Mouse (Mus musculus) lung, adult 2 months (tissue): ENCODE measurements around the gene Lrrc49.

Experiments
- CTCF ChIP-seq: fragments of 200-500 bp; IDR thresholded peaks from 2 replicates; pipeline ENCODE4 v1.5.1; 2011; ENCODE audit warnings: mild to moderate bottlenecking, low read length, control low read depth; ENCODE audit not compliant: insufficient read depth
- POLR2A ChIP-seq: fragments of 200-500 bp; IDR thresholded peaks from 2 replicates; pipeline ENCODE4 v1.6.1; 2011; ENCODE audit warnings: low read depth, mild to moderate bottlenecking, control low read depth, low read length, borderline replicate concordance; ENCODE audit errors: extremely low read depth

DNA sequence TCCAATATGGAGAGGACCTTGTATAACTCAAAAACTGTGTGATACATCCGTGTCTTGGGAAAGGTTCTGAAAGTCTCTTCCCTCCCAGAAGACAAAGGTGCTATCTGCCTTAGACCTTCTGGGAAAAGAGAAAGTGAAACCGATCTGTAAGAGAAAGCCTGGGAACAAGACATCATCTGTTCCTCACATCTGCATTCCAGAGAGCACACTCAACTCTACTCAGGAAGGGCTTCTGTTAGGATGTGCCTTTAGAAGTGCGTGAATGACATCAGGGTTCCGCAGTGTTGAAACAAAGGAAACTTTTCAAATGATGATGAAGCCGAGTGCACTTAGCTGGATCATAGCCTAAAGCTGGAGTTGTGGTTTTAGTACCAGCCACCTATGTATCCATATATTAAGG lies 23.1 kb downstream of the Lrrc49 start:
- TF ChIP-seq CTCF (no peak), POLR2A (no peak)
